Mouse (Mus musculus): ENCODE data around the gene Asb17.

Asb17 gene

GRCm38 (mm10) chr3:153889188-153889781 lies 45.3 kb downstream of the Asb17 start:
- no peak for DNase-seq (ENCODE audit: low spot score)

DNA sequence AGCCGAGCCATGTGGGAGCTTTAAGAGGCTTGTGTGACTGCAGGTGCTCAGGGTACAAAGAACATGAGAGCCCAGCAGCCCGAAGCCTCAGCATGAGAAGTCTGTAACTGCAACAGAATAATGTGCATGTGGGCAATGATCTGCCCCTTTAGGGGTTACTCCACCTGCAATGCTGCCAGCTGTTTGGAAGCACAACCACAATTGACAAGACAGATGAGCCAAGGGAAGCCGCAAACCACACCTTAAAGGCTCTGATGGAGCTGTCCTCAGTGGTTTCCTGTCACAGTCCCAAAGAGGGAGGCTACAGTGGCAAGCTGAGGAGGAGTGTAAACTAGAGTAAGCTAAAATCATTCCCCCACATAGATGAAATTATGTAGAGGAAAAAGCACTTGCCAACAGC lies 51.4 kb downstream of the Asb17 start:
- peak; percentile 74 for DNase-seq (ENCODE audit: low spot score)

DNA sequence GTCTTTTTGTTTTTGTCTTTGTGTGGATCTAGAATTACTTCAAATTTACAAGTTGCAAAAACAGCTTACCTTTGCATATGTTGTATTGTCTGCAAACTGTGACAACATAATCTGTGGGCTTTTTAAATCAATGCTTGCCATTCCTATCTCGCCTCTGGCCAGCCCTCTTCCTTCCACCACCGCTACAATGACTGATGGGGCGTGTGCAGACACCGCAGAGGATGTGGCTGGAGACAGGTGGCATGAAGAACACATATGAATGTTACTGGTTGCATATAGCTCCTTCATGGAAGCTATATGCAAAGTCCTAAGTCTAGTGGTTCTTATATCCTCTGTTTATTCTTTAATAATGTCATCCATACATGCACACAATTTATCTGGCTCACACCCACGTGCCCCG lies 53.2 kb downstream of the Asb17 start:
- DNase-seq (ENCODE audit: low spot score): peak; percentile 17

DNA sequence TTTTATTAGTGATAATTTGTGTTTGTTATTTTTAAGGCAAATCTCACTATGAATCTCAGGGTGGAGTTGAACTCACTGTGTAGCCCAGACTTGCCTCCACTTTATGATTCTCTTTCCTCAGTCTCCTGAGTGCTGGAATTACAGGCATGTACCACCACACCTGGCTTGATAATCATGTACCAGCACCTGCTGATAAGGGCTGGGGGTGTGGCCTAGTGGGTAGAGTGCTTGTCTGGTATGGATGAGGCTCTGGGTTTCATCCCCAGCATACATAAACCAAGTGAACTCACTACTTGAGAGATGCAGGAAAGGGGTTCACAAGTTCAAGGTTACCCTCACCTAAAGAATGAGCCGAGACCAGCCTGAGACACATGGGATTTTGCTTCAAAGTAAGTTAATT lies 57.9 kb downstream of the Asb17 start:
- DNase-seq (ENCODE audit: low spot score): no peak

DNA sequence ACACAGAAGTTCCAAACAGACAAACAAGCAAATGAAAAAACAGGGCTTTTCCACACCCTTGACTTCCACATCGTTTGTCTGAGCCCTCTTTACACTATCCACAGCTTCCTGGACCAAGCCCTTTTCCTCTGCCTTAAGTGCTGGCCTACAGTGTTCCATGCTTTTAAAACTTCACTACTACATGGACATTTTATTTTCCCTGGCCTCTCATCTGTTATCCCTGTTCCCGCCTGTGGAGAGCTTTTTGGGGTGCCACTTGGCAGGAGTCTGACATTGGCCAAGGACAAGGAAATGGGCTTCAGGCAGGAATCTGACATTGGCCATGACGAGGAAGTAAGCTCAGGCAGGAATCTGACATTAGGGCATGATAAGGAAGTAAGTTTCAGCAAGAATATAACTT lies 58.6 kb downstream of the Asb17 start:
- no peak for DNase-seq (ENCODE audit: low spot score)

- DNase-seq (ENCODE audit: low spot score): no peak
Measured at GRCm38 (mm10) chr3:153904586-153904985, 60.6 kb downstream of the Asb17 start.

All from T-cell, adult 2 months (primary cell).